Mouse (Mus musculus) olfactory bulb, adult 2 months (tissue): ENCODE data around the gene Nrbp1.

ENCODE experiments used
- CTCF ChIP-seq: fragments of 200-500 bp; IDR thresholded peaks from 2 replicates; pipeline ENCODE4 v1.5.1; 2012; ENCODE audit warnings: low read depth, mild to moderate bottlenecking, low read length, moderate library complexity; ENCODE audit not compliant: insufficient read depth
- POLR2A ChIP-seq: fragments of 200-500 bp; IDR thresholded peaks from 2 replicates; pipeline ENCODE4 v1.6.1; 2012; ENCODE audit warnings: mild to moderate bottlenecking, low read depth, low read length, moderate library complexity; ENCODE audit not compliant: insufficient read depth

DNA sequence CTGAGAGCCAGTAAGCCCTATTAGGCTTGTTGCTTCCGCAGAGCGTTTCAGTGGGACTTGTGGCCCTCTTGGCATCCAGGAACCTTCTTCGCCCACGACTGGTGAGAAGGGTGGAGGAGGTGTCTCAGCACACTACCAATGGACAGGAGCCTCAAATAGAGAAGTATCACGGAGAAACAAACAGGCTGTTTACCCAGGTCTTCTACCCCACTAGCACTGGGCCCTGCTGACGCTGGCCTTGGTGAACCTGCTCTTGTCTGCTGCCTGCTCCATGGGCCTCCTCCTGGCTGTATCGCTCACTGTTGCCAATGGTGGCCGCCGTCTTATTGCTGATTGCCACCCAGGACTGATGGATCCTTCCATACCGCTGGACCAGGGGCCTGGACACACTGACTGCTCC is 11.5 kb downstream of the Nrbp1 start:
- TF ChIP-seq CTCF (no peak), POLR2A (no peak)
